Mouse (Mus musculus) embryonic facial prominence, embryonic 10.5 days (tissue): Measurements from ENCODE around the gene Syndig1. TPM values are rescaled to one million over a fixed set of nuclear protein-coding genes. Genes with fewer than 3 reads are reported as not detected.

Experiments
- DNase-seq: peaks from one replicate; pipeline ENCODE4 v3.0.0-alpha.2; 2017; ENCODE audit warnings: low spot score
- H3K27ac ChIP-seq: fragments of 300-500 bp; sonication (generic); replicated peaks from 2 replicates; pipeline ENCODE4 v1.5.1; 2016; ENCODE audit warnings: mild to moderate bottlenecking
- H3K27me3 ChIP-seq: fragments of 300-500 bp; sonication (generic); replicated peaks from 2 replicates; pipeline ENCODE4 v1.6.1; 2016; ENCODE audit warnings: low read depth, mild to moderate bottlenecking; ENCODE audit not compliant: poor library complexity, severe bottlenecking
- H3K36me3 ChIP-seq: fragments of 300-500 bp; sonication (generic); replicated peaks from 2 replicates; pipeline ENCODE4 v1.6.1; 2016; ENCODE audit warnings: mild to moderate bottlenecking, moderate library complexity
- H3K4me1 ChIP-seq: fragments of 300-500 bp; sonication (generic); 2 replicates; pipeline ENCODE4 v1.6.1; 2016
- H3K4me3 ChIP-seq: fragments of 300-500 bp; sonication (generic); 2 replicates; pipeline ENCODE4 v1.5.1; 2016; ENCODE audit warnings: mild to moderate bottlenecking, moderate library complexity
- H3K9me3 ChIP-seq: fragments of 300-500 bp; sonication (generic); 2 replicates; pipeline ENCODE4 v1.6.1; 2016; ENCODE audit warnings: mild to moderate bottlenecking
- WGBS: fragments of 180-500 bp; shearing (Covaris S2); methylation state at CpG from one replicate; pipeline ENCODE4 v1.1.7; 2016; 5-methylcytosine and 5-hydroxymethylcytosine counted together
- polyA plus RNA-seq: library from polyadenylated mRNA; unstranded; fragments of >200 nt; fragmentation: Nextera tagmentation; extraction: Ambion mirVana; gene quantifications from 2 replicates; pipeline ENCODE4 v1.2.1, GENCODE M21; 2016

Syndig1 gene
- polyA plus RNA-seq, 1 experiment from 2014 or later = 2.4 TPM

- H3K27me3 ChIP-seq = no peaks in the 10 kb centered on the region
- no peak overlapping the region for H3K4me3 ChIP-seq
- WGBS = 78% methylated on average over 2 of the region's 2 CpGs
Observed at GRCm38 (mm10) chr2:149896337-149896736, 67.3 kb downstream of the Syndig1 start.

GRCm38 (mm10) chr2:149899615-149900014 is 70.6 kb downstream of the Syndig1 start:
- no peaks in the 10 kb centered on the region for H3K36me3 ChIP-seq
- H3K27me3 ChIP-seq = no peaks in the 10 kb centered on the region
- H3K27ac ChIP-seq = no peak overlapping the region
- H3K4me3 ChIP-seq = no peak overlapping the region
- no peaks in the 10 kb centered on the region for H3K4me1 ChIP-seq
- 90% methylated on average over 9 of the region's 9 CpGs for WGBS
- DNase-seq = no peak
- no peaks in the 10 kb centered on the region for H3K9me3 ChIP-seq

More at GRCm38 (mm10) chr2:149896337-149896736, 67.3 kb downstream of the Syndig1 start:
- H3K36me3 ChIP-seq = no peaks in the 10 kb centered on the region
- DNase-seq = no peak
- H3K27ac ChIP-seq = no peak overlapping the region
- peaks cover 8% of the 10 kb centered on the region; the same call in 1 of the 2 replicates for H3K4me1 ChIP-seq
- H3K9me3 ChIP-seq = no peaks in the 10 kb centered on the region

- Histone ChIP-seq H3K4me3 (no peak overlapping the region), H3K36me3 (no peaks in the 10 kb centered on the region), H3K27ac (no peak overlapping the region), H3K9me3 (no peaks in the 10 kb centered on the region), H3K4me1 (no peaks in the 10 kb centered on the region), H3K27me3 (no peaks in the 10 kb centered on the region)
- DNase-seq = no peak
- WGBS = 88% methylated on average over 1 of the region's 1 CpGs
Observed at GRCm38 (mm10) chr2:149900606-149901005, 71.6 kb downstream of the Syndig1 start.

- WGBS = 76% methylated on average over 1 of the region's 1 CpGs
- Histone ChIP-seq H3K4me1 (no peaks in the 10 kb centered on the region), H3K27ac (no peak overlapping the region), H3K9me3 (no peaks in the 10 kb centered on the region), H3K27me3 (no peaks in the 10 kb centered on the region), H3K4me3 (no peak overlapping the region), H3K36me3 (no peaks in the 10 kb centered on the region)
- no peak for DNase-seq
Observed at GRCm38 (mm10) chr2:149904405-149904804, 75.4 kb downstream of the Syndig1 start.

GRCm38 (mm10) chr2:149906694-149907093 is 77.7 kb downstream of the Syndig1 start:
- 85% methylated on average over 3 of the region's 3 CpGs for WGBS
- Histone ChIP-seq H3K27ac (no peak overlapping the region), H3K9me3 (no peaks in the 10 kb centered on the region), H3K4me1 (no peaks in the 10 kb centered on the region), H3K36me3 (no peaks in the 10 kb centered on the region), H3K4me3 (no peak overlapping the region), H3K27me3 (no peaks in the 10 kb centered on the region)
- DNase-seq = no peak

- 88% methylated on average over 3 of the region's 3 CpGs for WGBS
- no peaks in the 10 kb centered on the region for H3K36me3 ChIP-seq
- no peaks in the 10 kb centered on the region for H3K4me1 ChIP-seq
- no peaks in the 10 kb centered on the region for H3K27me3 ChIP-seq
- H3K9me3 ChIP-seq = no peaks in the 10 kb centered on the region
- no peak for DNase-seq
- H3K27ac ChIP-seq = no peak overlapping the region
- no peak overlapping the region for H3K4me3 ChIP-seq
Observed at GRCm38 (mm10) chr2:149917162-149917561, 88.2 kb downstream of the Syndig1 start.

GRCm38 (mm10) chr2:149923561-149923960 is 94.5 kb downstream of the Syndig1 start:
- H3K27ac ChIP-seq = no peak overlapping the region
- no peaks in the 10 kb centered on the region for H3K4me1 ChIP-seq
- no peaks in the 10 kb centered on the region for H3K36me3 ChIP-seq
- no peak for DNase-seq
- WGBS = 65% methylated on average over 2 of the region's 2 CpGs
- H3K9me3 ChIP-seq = no peaks in the 10 kb centered on the region
- no peak overlapping the region for H3K4me3 ChIP-seq
- no peaks in the 10 kb centered on the region for H3K27me3 ChIP-seq

GRCm38 (mm10) chr2:149925911-149926310 is 96.9 kb downstream of the Syndig1 start:
- Histone ChIP-seq H3K9me3 (no peaks in the 10 kb centered on the region), H3K27me3 (no peaks in the 10 kb centered on the region), H3K4me1 (peaks cover 4% of the 10 kb centered on the region), H3K4me3 (no peak overlapping the region), H3K27ac (no peak overlapping the region), H3K36me3 (no peaks in the 10 kb centered on the region)
- 88% methylated on average over 2 of the region's 2 CpGs for WGBS
- DNase-seq = no peak

- Histone ChIP-seq H3K27me3 (no peaks in the 10 kb centered on the region), H3K36me3 (no peaks in the 10 kb centered on the region), H3K4me3 (no peak overlapping the region), H3K4me1 (peaks cover 15% of the 10 kb centered on the region), H3K27ac (no peak overlapping the region), H3K9me3 (no peaks in the 10 kb centered on the region)
- no peak for DNase-seq
Observed at GRCm38 (mm10) chr2:149927001-149927400, 98.0 kb downstream of the Syndig1 start.

- Histone ChIP-seq H3K27me3 (no peaks in the 10 kb centered on the region), H3K4me3 (no peak overlapping the region), H3K9me3 (no peaks in the 10 kb centered on the region), H3K36me3 (no peaks in the 10 kb centered on the region), H3K27ac (no peak overlapping the region), H3K4me1 (peaks cover 17% of the 10 kb centered on the region)
- DNase-seq = no peak
- 86% methylated on average over 3 of the region's 3 CpGs for WGBS
Observed at GRCm38 (mm10) chr2:149927481-149927880, 98.5 kb downstream of the Syndig1 start.

GRCm38 (mm10) chr2:149929986-149930385 is 101.0 kb downstream of the Syndig1 start:
- no peak for DNase-seq
- Histone ChIP-seq H3K27me3 (no peaks in the 10 kb centered on the region), H3K4me1 (peaks cover 31% of the 10 kb centered on the region), H3K36me3 (no peaks in the 10 kb centered on the region), H3K27ac (no peak overlapping the region), H3K4me3 (no peak overlapping the region), H3K9me3 (no peaks in the 10 kb centered on the region)
- WGBS = 73% methylated on average over 5 of the region's 5 CpGs

GRCm38 (mm10) chr2:149931111-149931510 is 102.1 kb downstream of the Syndig1 start:
- 40% methylated on average over 2 of the region's 2 CpGs for WGBS
- DNase-seq = peak; percentile 22

GRCm38 (mm10) chr2:149932095-149932494 is 103.1 kb downstream of the Syndig1 start:
- no peaks in the 10 kb centered on the region for H3K9me3 ChIP-seq
- no peak for DNase-seq
- no peaks in the 10 kb centered on the region for H3K36me3 ChIP-seq
- no peaks in the 10 kb centered on the region for H3K27me3 ChIP-seq
- H3K4me3 ChIP-seq = no peak overlapping the region
- no peak overlapping the region for H3K27ac ChIP-seq
- peaks cover 31% of the 10 kb centered on the region for H3K4me1 ChIP-seq

More at GRCm38 (mm10) chr2:149931111-149931510, 102.1 kb downstream of the Syndig1 start:
- Histone ChIP-seq H3K4me3 (no peak overlapping the region), H3K4me1 (peaks cover 31% of the 10 kb centered on the region), H3K36me3 (no peaks in the 10 kb centered on the region), H3K27ac (no peak overlapping the region), H3K9me3 (no peaks in the 10 kb centered on the region), H3K27me3 (no peaks in the 10 kb centered on the region)
